Mouse (Mus musculus) kidney, adult 2 months (tissue): ENCODE measurements around the gene Thop1.

Source experiments
- CTCF ChIP-seq: fragments of 200-500 bp; conservative IDR thresholded peaks from 2 replicates; pipeline ENCODE4 v1.5.1; 2011; ENCODE audit warnings: low read depth, mild to moderate bottlenecking, control low read depth, low read length, moderate library complexity, mixed read lengths; ENCODE audit not compliant: insufficient read depth, insufficient read length
- POLR2A ChIP-seq: fragments of 200-500 bp; IDR thresholded peaks from one replicate; pipeline ENCODE4 v1.6.1; 2011; ENCODE audit warnings: low read depth, low read length, control low read depth

DNA sequence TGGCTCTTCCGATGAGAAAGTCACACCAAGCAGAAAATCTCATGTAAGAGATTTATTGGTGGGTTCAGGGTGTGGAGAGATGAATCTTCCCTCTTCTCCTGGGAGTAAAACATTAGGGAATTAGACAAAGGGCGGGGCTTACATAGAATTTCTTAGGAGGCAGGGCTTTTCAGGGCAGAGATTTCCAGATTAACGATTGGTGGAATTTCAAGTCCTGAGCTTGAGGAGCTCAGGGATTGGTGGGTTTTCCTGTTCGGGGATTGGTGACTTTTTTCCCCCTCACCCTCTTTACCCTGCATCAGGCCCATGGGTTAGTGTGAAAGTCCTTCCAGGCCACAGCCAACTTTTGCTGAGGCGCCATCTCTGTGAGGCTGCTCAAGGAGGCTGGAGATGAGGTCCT lies 1.1 kb upstream of the Thop1 start:
- TF ChIP-seq CTCF (no peak), POLR2A (no peak)
